Mouse (Mus musculus) hindbrain, embryonic 10.5 days (tissue): ENCODE data around the gene Prkcd. TPM values are rescaled to one million over a fixed set of nuclear protein-coding genes. Genes with fewer than 3 reads are reported as not detected.
A peak's percentile ranks its signal among the peaks of the same experiment; 100 is the strongest.

Source experiments
- DNase-seq: peaks from one replicate; pipeline ENCODE4 v3.0.0-alpha.2; 2017; ENCODE audit warnings: low spot score
- H3K27ac ChIP-seq: fragments of 300-500 bp; sonication (generic); 2 replicates; pipeline ENCODE4 v1.5.1; 2016; ENCODE audit warnings: mild to moderate bottlenecking, moderate library complexity
- H3K27me3 ChIP-seq: fragments of 300-500 bp; sonication (generic); 2 replicates; pipeline ENCODE4 v1.6.1; 2016; ENCODE audit warnings: mild to moderate bottlenecking; ENCODE audit not compliant: poor library complexity, insufficient read depth, severe bottlenecking
- H3K36me3 ChIP-seq: fragments of 300-500 bp; sonication (generic); 2 replicates; pipeline ENCODE4 v1.6.1; 2016; ENCODE audit warnings: mild to moderate bottlenecking, moderate library complexity
- H3K4me1 ChIP-seq: fragments of 300-500 bp; sonication (generic); replicated peaks from 2 replicates; pipeline ENCODE4 v1.6.1; 2016; ENCODE audit warnings: mild to moderate bottlenecking
- H3K4me3 ChIP-seq: fragments of 300-500 bp; sonication (generic); 2 replicates; pipeline ENCODE4 v1.5.1; 2016; ENCODE audit warnings: mild to moderate bottlenecking, moderate library complexity
- H3K9me3 ChIP-seq: fragments of 300-500 bp; sonication (generic); 2 replicates; pipeline ENCODE4 v1.6.1; 2016; ENCODE audit warnings: mild to moderate bottlenecking, moderate library complexity
- WGBS: fragments of 180-500 bp; shearing (Covaris S2); methylation state at CpG from one replicate; pipeline ENCODE4 v1.1.7; 2016; 5-methylcytosine and 5-hydroxymethylcytosine counted together
- polyA plus RNA-seq: library from polyadenylated mRNA; unstranded; fragments of >200 nt; fragmentation: Nextera tagmentation; extraction: Ambion mirVana; gene quantifications from 2 replicates; pipeline ENCODE4 v1.2.1, GENCODE M21; 2016

The Prkcd gene
- polyA plus RNA-seq, 1 experiment from 2014 or later: 35.4 TPM

- 76% methylated on average over 5 of the region's 5 CpGs for WGBS
- Histone ChIP-seq H3K4me1 (peaks cover 39% of the 10 kb centered on the region), H3K9me3 (no peaks in the 10 kb centered on the region), H3K4me3 (no peak overlapping the region), H3K27ac (no peak overlapping the region), H3K27me3 (peaks cover 10% of the 10 kb centered on the region), H3K36me3 (no peaks in the 10 kb centered on the region)
- no peak for DNase-seq
Measured at GRCm38 (mm10) chr14:30630811-30631576, 5.0 kb upstream of the Prkcd start.

GRCm38 (mm10) chr14:30629839-30630238 is 3.8 kb upstream of the Prkcd start:
- H3K27me3 ChIP-seq: peaks cover 15% of the 10 kb centered on the region
- no peak overlapping the region for H3K4me3 ChIP-seq
- no peaks in the 10 kb centered on the region for H3K36me3 ChIP-seq
- peaks cover 47% of the 10 kb centered on the region for H3K4me1 ChIP-seq
- no peaks in the 10 kb centered on the region for H3K9me3 ChIP-seq
- no peak for DNase-seq
- no peak overlapping the region for H3K27ac ChIP-seq
- WGBS: 55% methylated on average over 4 of the region's 4 CpGs

- no peak overlapping the region for H3K27ac ChIP-seq
- 89% methylated on average over 5 of the region's 5 CpGs for WGBS
- DNase-seq: no peak
- peaks cover 62% of the 10 kb centered on the region for H3K4me1 ChIP-seq
- no peak overlapping the region for H3K4me3 ChIP-seq
- H3K36me3 ChIP-seq: no peaks in the 10 kb centered on the region
- H3K9me3 ChIP-seq: no peaks in the 10 kb centered on the region
- peaks cover 15% of the 10 kb centered on the region for H3K27me3 ChIP-seq
Measured at GRCm38 (mm10) chr14:30628235-30628634, 2.2 kb upstream of the Prkcd start.

- no peak for DNase-seq
- Histone ChIP-seq H3K4me1 (peaks cover 56% of the 10 kb centered on the region), H3K27ac (peak overlapping the region; percentile 86), H3K27me3 (peaks cover 15% of the 10 kb centered on the region), H3K9me3 (no peaks in the 10 kb centered on the region), H3K36me3 (no peaks in the 10 kb centered on the region), H3K4me3 (peak overlapping the region; percentile 75)
- 61% methylated on average over 12 of the region's 12 CpGs for WGBS
Measured at GRCm38 (mm10) chr14:30626756-30627742, 1.0 kb upstream of the Prkcd start.

- Histone ChIP-seq H3K27ac (peak overlapping the region; percentile 86), H3K36me3 (no peaks in the 10 kb centered on the region), H3K4me3 (peak overlapping the region; percentile 75), H3K4me1 (peaks cover 45% of the 10 kb centered on the region), H3K9me3 (no peaks in the 10 kb centered on the region), H3K27me3 (peaks cover 15% of the 10 kb centered on the region)
- WGBS: under 1% methylated on average over 39 of the region's 39 CpGs
- peak; percentile 59 for DNase-seq
Measured at GRCm38 (mm10) chr14:30625131-30625807, 741 bp downstream of the Prkcd start.

GRCm38 (mm10) chr14:30624277-30624721 is 1.7 kb downstream of the Prkcd start:
- WGBS: 62% methylated on average over 8 of the region's 8 CpGs
- no peak for DNase-seq
- H3K4me1 ChIP-seq: peaks cover 47% of the 10 kb centered on the region
- H3K4me3 ChIP-seq: peak overlapping the region; percentile 75
- no peaks in the 10 kb centered on the region for H3K9me3 ChIP-seq
- H3K36me3 ChIP-seq: no peaks in the 10 kb centered on the region
- peaks cover 15% of the 10 kb centered on the region for H3K27me3 ChIP-seq
- H3K27ac ChIP-seq: no peak overlapping the region

- Histone ChIP-seq H3K4me3 (no peak overlapping the region), H3K27me3 (peaks cover 15% of the 10 kb centered on the region), H3K27ac (no peak overlapping the region), H3K9me3 (no peaks in the 10 kb centered on the region), H3K4me1 (peaks cover 51% of the 10 kb centered on the region), H3K36me3 (no peaks in the 10 kb centered on the region)
- no peak for DNase-seq
- 91% methylated on average over 8 of the region's 8 CpGs for WGBS
Measured at GRCm38 (mm10) chr14:30622556-30622955, 3.5 kb downstream of the Prkcd start.

- H3K27me3 ChIP-seq: peaks cover 15% of the 10 kb centered on the region
- H3K9me3 ChIP-seq: no peaks in the 10 kb centered on the region
- peaks cover 51% of the 10 kb centered on the region for H3K4me1 ChIP-seq
- WGBS: 89% methylated on average over 7 of the region's 7 CpGs
- no peaks in the 10 kb centered on the region for H3K36me3 ChIP-seq
- no peak overlapping the region for H3K4me3 ChIP-seq
- H3K27ac ChIP-seq: no peak overlapping the region
- DNase-seq: no peak
Measured at GRCm38 (mm10) chr14:30622130-30622529, 3.9 kb downstream of the Prkcd start.

- Histone ChIP-seq H3K4me3 (no peak overlapping the region), H3K27me3 (no peaks in the 10 kb centered on the region), H3K36me3 (no peaks in the 10 kb centered on the region), H3K9me3 (no peaks in the 10 kb centered on the region), H3K27ac (no peak overlapping the region), H3K4me1 (peaks cover 31% of the 10 kb centered on the region)
- DNase-seq: no peak
- 85% methylated on average over 7 of the region's 7 CpGs for WGBS
Measured at GRCm38 (mm10) chr14:30619982-30620578, 5.9 kb downstream of the Prkcd start.

GRCm38 (mm10) chr14:30618746-30619275 is 7.2 kb downstream of the Prkcd start:
- Histone ChIP-seq H3K27ac (no peak overlapping the region; the same call in 1 of the 2 replicates), H3K27me3 (no peaks in the 10 kb centered on the region), H3K4me3 (no peak overlapping the region), H3K9me3 (no peaks in the 10 kb centered on the region), H3K4me1 (peaks cover 21% of the 10 kb centered on the region), H3K36me3 (no peaks in the 10 kb centered on the region)
- WGBS: 89% methylated on average over 2 of the region's 2 CpGs
- no peak for DNase-seq

- Histone ChIP-seq H3K4me1 (peaks cover 27% of the 10 kb centered on the region), H3K27me3 (no peaks in the 10 kb centered on the region), H3K9me3 (no peaks in the 10 kb centered on the region), H3K36me3 (no peaks in the 10 kb centered on the region), H3K27ac (no peak overlapping the region), H3K4me3 (no peak overlapping the region)
- WGBS: 70% methylated on average over 2 of the region's 2 CpGs
- no peak for DNase-seq
Measured at GRCm38 (mm10) chr14:30616751-30617150, 9.3 kb downstream of the Prkcd start.
